Mouse (Mus musculus) embryonic fibroblast, embryonic 13.5 days (primary cell): ENCODE results near the gene Smpd3.

Experiments
- CTCF ChIP-seq: IDR thresholded peaks from 2 replicates; pipeline ENCODE4 v1.5.1; 2011; ENCODE audit warnings: mild to moderate bottlenecking, control low read depth, low read length, moderate library complexity, borderline replicate concordance; ENCODE audit not compliant: insufficient read depth
- POLR2A ChIP-seq: IDR thresholded peaks from 2 replicates; pipeline ENCODE4 v1.6.1; 2011; ENCODE audit warnings: low read depth, mild to moderate bottlenecking, control low read depth, low read length, moderate library complexity

DNA sequence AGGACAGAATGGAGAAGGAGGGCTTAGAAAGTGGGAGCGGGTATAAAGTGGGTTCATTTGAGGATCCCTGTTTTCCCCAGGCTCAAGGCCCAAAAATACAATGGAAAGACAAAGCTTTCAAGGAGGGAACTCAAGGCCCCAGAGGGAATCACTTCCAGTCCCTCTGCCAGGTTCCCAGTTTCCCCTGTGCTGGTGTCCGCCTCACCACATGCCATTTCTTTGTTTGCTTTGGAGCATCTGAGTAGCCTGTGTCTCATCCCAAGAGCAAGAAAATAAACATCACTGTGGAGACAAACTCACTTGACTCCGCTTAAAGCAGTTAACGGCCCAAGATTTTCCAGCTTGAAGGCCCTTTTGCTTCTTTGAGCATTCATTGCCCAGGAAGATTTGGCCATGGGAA lies 20.7 kb downstream of the Smpd3 start:
- TF ChIP-seq CTCF (no peak), POLR2A (no peak)
